Mouse (Mus musculus) liver, embryonic 16.5 days (tissue): Measurements from ENCODE around the gene Zmynd10. TPM values are rescaled to one million over a fixed set of nuclear protein-coding genes. Genes with fewer than 3 reads are reported as not detected.

Experiments
- ATAC-seq: fragments of 200-750 bp; cut with Nextera tagmentation; 2 replicates; pipeline ENCODE4 v1.8.0; 2017; ENCODE audit warnings: low read depth, mild to moderate bottlenecking, moderate number of reproducible peaks, moderate library complexity
- H3K27ac ChIP-seq: fragments of 300-500 bp; sonication (generic); 2 replicates; pipeline ENCODE4 v1.5.1; 2014; ENCODE audit warnings: mild to moderate bottlenecking, low read length
- H3K27me3 ChIP-seq: fragments of 300-500 bp; sonication (generic); 2 replicates; pipeline ENCODE4 v1.6.1; 2014; ENCODE audit warnings: low read depth, low read length, mixed read lengths; ENCODE audit not compliant: control insufficient read depth, insufficient read depth
- H3K36me3 ChIP-seq: fragments of 300-500 bp; sonication (generic); 2 replicates; pipeline ENCODE4 v1.6.1; 2014; ENCODE audit warnings: mild to moderate bottlenecking; ENCODE audit not compliant: control insufficient read depth, insufficient read depth
- H3K4me1 ChIP-seq: fragments of 300-500 bp; sonication (generic); 2 replicates; pipeline ENCODE4 v1.6.1; 2014; ENCODE audit warnings: low read depth, low read length, mixed read lengths; ENCODE audit not compliant: control insufficient read depth
- H3K4me2 ChIP-seq: fragments of 300-500 bp; sonication (generic); 2 replicates; pipeline ENCODE4 v1.6.1; 2014; ENCODE audit warnings: low read depth, low read length, mixed read lengths
- H3K4me3 ChIP-seq: fragments of 300-500 bp; sonication (generic); 2 replicates; pipeline ENCODE4 v1.5.1; 2014; ENCODE audit warnings: low read depth, mild to moderate bottlenecking, low read length
- H3K9ac ChIP-seq: fragments of 300-500 bp; sonication (generic); 2 replicates; pipeline ENCODE4 v1.6.1; 2014; ENCODE audit warnings: low read depth, low read length
- H3K9me3 ChIP-seq: fragments of 300-500 bp; sonication (generic); replicated peaks from 2 replicates; pipeline ENCODE4 v1.6.1; 2016; ENCODE audit warnings: low read length; ENCODE audit not compliant: control insufficient read depth
- WGBS: fragments of 180-500 bp; shearing (Covaris S2); extraction: QIAGEN DNeasy Blood & Tissue Kit; methylation state at CpG from one replicate; pipeline ENCODE4 v1.1.7; 2014; ENCODE audit not compliant: insufficient replicate concordance; 5-methylcytosine and 5-hydroxymethylcytosine counted together
- polyA plus RNA-seq: library from polyadenylated mRNA; unstranded; fragments of >200 nt; fragmentation: Nextera tagmentation; extraction: Ambion mirVana; gene quantifications from 2 replicates; pipeline ENCODE4 v1.2.1, GENCODE M21; 2015

Gene Zmynd10
- polyA plus RNA-seq, 1 experiment from 2014 or later, result 2.4 TPM

- Histone ChIP-seq H3K9me3 (no peaks in the 10 kb centered on the region), H3K4me3 (peak overlapping the region; percentile 91), H3K9ac (peak overlapping the region; percentile 93), H3K4me2 (peak overlapping the region; percentile 83), H3K36me3 (peaks cover 39% of the 10 kb centered on the region), H3K27ac (peak overlapping the region; percentile 94), H3K4me1 (peaks cover 37% of the 10 kb centered on the region), H3K27me3 (no peaks in the 10 kb centered on the region)
- ATAC-seq, result peak; percentile 22
- WGBS, result under 1% methylated on average over 33 of the region's 33 CpGs
Observed at GRCm38 (mm10) chr9:107587833-107588639, 40.9 kb downstream of the Zmynd10 start.

GRCm38 (mm10) chr9:107590058-107590772 is 43.1 kb downstream of the Zmynd10 start:
- Histone ChIP-seq H3K27me3 (no peaks in the 10 kb centered on the region), H3K27ac (peak overlapping the region; percentile 94), H3K36me3 (peaks cover 53% of the 10 kb centered on the region), H3K4me2 (peak overlapping the region; percentile 83), H3K9me3 (no peaks in the 10 kb centered on the region), H3K4me1 (peaks cover 37% of the 10 kb centered on the region), H3K4me3 (peak overlapping the region; percentile 91), H3K9ac (peak overlapping the region; percentile 93)
- ATAC-seq, result peak; percentile 22
- whole genome bisulfite sequencing, result 59% methylated on average over 25 of the region's 25 CpGs

GRCm38 (mm10) chr9:107590773-107591060 is 43.6 kb downstream of the Zmynd10 start:
- 89% methylated on average over 6 of the region's 6 CpGs for WGBS
- peak overlapping the region; percentile 14; the same call in 1 of the 2 replicates for H3K9ac ChIP-seq
- peak overlapping the region; percentile 83 for H3K4me2 ChIP-seq
- H3K27me3 ChIP-seq, result no peaks in the 10 kb centered on the region
- H3K9me3 ChIP-seq, result no peaks in the 10 kb centered on the region
- H3K4me3 ChIP-seq, result peak overlapping the region; percentile 91
- peak overlapping the region; percentile 94 for H3K27ac ChIP-seq
- H3K36me3 ChIP-seq, result peaks cover 53% of the 10 kb centered on the region
- no peak for ATAC-seq
- peaks cover 33% of the 10 kb centered on the region for H3K4me1 ChIP-seq

GRCm38 (mm10) chr9:107593101-107593976 is 46.2 kb downstream of the Zmynd10 start:
- no peak overlapping the region for H3K4me3 ChIP-seq
- H3K36me3 ChIP-seq, result peaks cover 53% of the 10 kb centered on the region
- H3K9ac ChIP-seq, result no peak overlapping the region
- no peaks in the 10 kb centered on the region for H3K9me3 ChIP-seq
- no peak overlapping the region; the same call in 1 of the 2 replicates for H3K27ac ChIP-seq
- peaks cover 25% of the 10 kb centered on the region for H3K4me1 ChIP-seq
- H3K27me3 ChIP-seq, result no peaks in the 10 kb centered on the region
- ATAC-seq, result no peak
- no peak overlapping the region for H3K4me2 ChIP-seq
- WGBS, result 84% methylated on average over 11 of the region's 11 CpGs

GRCm38 (mm10) chr9:107594281-107595062 is 47.4 kb downstream of the Zmynd10 start:
- ATAC-seq, result no peak
- Histone ChIP-seq H3K27me3 (no peaks in the 10 kb centered on the region), H3K36me3 (peaks cover 53% of the 10 kb centered on the region), H3K9me3 (no peaks in the 10 kb centered on the region), H3K4me2 (no peak overlapping the region), H3K9ac (no peak overlapping the region), H3K4me3 (no peak overlapping the region), H3K27ac (no peak overlapping the region), H3K4me1 (peaks cover 20% of the 10 kb centered on the region)
- WGBS, result 78% methylated on average over 8 of the region's 8 CpGs

GRCm38 (mm10) chr9:107596619-107597569 is 49.8 kb downstream of the Zmynd10 start:
- no peak for ATAC-seq
- Histone ChIP-seq H3K27ac (no peak overlapping the region), H3K9me3 (no peaks in the 10 kb centered on the region), H3K36me3 (peaks cover 31% of the 10 kb centered on the region), H3K4me2 (no peak overlapping the region), H3K9ac (no peak overlapping the region), H3K4me3 (no peak overlapping the region), H3K4me1 (peaks cover 7% of the 10 kb centered on the region), H3K27me3 (no peaks in the 10 kb centered on the region)
- 73% methylated on average over 11 of the region's 11 CpGs for WGBS

GRCm38 (mm10) chr9:107598385-107598784 is 51.3 kb downstream of the Zmynd10 start:
- peak; percentile 33 for ATAC-seq
- H3K9ac ChIP-seq, result no peak overlapping the region
- H3K4me1 ChIP-seq, result peaks cover 13% of the 10 kb centered on the region
- no peaks in the 10 kb centered on the region for H3K27me3 ChIP-seq
- no peak overlapping the region for H3K27ac ChIP-seq
- H3K4me3 ChIP-seq, result no peak overlapping the region
- H3K36me3 ChIP-seq, result peaks cover 16% of the 10 kb centered on the region
- H3K9me3 ChIP-seq, result no peaks in the 10 kb centered on the region
- H3K4me2 ChIP-seq, result no peak overlapping the region
- 53% methylated on average over 5 of the region's 5 CpGs for WGBS
